Mouse (Mus musculus): Measurements from ENCODE around the gene Fndc11. TPM values are rescaled to one million over a fixed set of nuclear protein-coding genes. Genes with fewer than 3 reads are reported as not detected.

Fndc11 gene
- total and polyA plus RNA-seq, 3 experiments, result 0.59 TPM; not detected in 2

GRCm38 (mm10) chr2:181234680-181235079, 14.9 kb downstream of the Fndc11 start:
- Histone ChIP-seq H3K4me1 (ENCODE audit: control insufficient read depth in 1 of 2, insufficient read depth in 2 of 2) (peaks cover 16 to 25% of the 10 kb centered on the region in 2 experiments), H3K9me3 (replicated peaks; ENCODE audit: low read length) (no peaks in the 10 kb centered on the region), H3K9ac (ENCODE audit: insufficient read depth, low read depth) (no peak overlapping the region), H3K4me2 (ENCODE audit: insufficient read depth, low read depth, poor library complexity, severe bottlenecking) (no peak overlapping the region), H3K27me3 (replicated peaks) (no peaks in the 10 kb centered on the region), H3K4me3 (replicated peaks in 1 of 3; ENCODE audit: low read depth in 2 of 3, low read length in 2 of 3, poor library complexity in 1 of 3) (no peak overlapping the region), H3K27ac (ENCODE audit: insufficient read depth, low read depth) (no peak overlapping the region), H3K79me2 (replicated peaks; ENCODE audit: control insufficient read depth, extremely low read depth, insufficient read depth, poor library complexity, severe bottlenecking) (no peaks in the 10 kb centered on the region), H3K36me3 (replicated peaks in 1 of 2; ENCODE audit: control insufficient read depth in 1 of 2, insufficient read depth in 1 of 2, low read length in 1 of 2) (peaks cover 88 to 97% of the 10 kb centered on the region in 2 experiments)
- dilution Hi-C loops (cut with MboI; ENCODE audit: extremely low pct_ligation_motif_present, extremely low pct_unique_long_range_greater_than_20kb, low sequenced_read_pairs) (no loop called here), in situ Hi-C loops (cut with MboI; ENCODE audit: low pct_ligation_motif_present, low pct_unique_long_range_greater_than_20kb, low sequenced_read_pairs) (loop anchor here (5.0 kb wide), 1 partner anchor 37 kb away; no protein-coding TSS in a partner anchor)
- no peak for TF ChIP-seq CHD2 (IDR thresholded peaks at IDR 0.05; ENCODE audit: low read length)
- no peak for TF ChIP-seq RCOR1 (conservative IDR thresholded peaks at IDR 0.05; ENCODE audit: low read depth, low read length)
- no peak for TF ChIP-seq USF1 (IDR thresholded peaks at IDR 0.05; ENCODE audit: low read depth, low read length)
- no peak for TF ChIP-seq NELFE (IDR thresholded peaks at IDR 0.05; ENCODE audit: low read depth, low read length)
- TF ChIP-seq PAX5 (IDR thresholded peaks at IDR 0.05; ENCODE audit: low read length), result no peak
- no peak for TF ChIP-seq SMC3 (IDR thresholded peaks at IDR 0.05; ENCODE audit: low read depth, low read length)
- TF ChIP-seq TBP (conservative IDR thresholded peaks at IDR 0.05; ENCODE audit: low read depth, low read length), result no peak
- TF ChIP-seq BHLHE40 (IDR thresholded peaks at IDR 0.05; ENCODE audit: low read depth, low read length), result no peak
- no peak for TF ChIP-seq CTCF (conservative IDR thresholded peaks at IDR 0.05 in 1 of 2, IDR thresholded peaks at IDR 0.05 in 1 of 2; ENCODE audit: low read depth in 2 of 2, low read length in 2 of 2)
- TF ChIP-seq MXI1 (IDR thresholded peaks at IDR 0.05; ENCODE audit: low read depth, low read length), result no peak
- TF ChIP-seq E2F4 (IDR thresholded peaks at IDR 0.05; ENCODE audit: insufficient replicate concordance, low read depth, low read length), result no peak
- TF ChIP-seq ETS1 (conservative IDR thresholded peaks at IDR 0.05; ENCODE audit: low read depth, low read length), result no peak
- TF ChIP-seq JUND (conservative IDR thresholded peaks at IDR 0.05; ENCODE audit: low read depth, low read length), result no peak
- TF ChIP-seq UBTF (IDR thresholded peaks at IDR 0.05; ENCODE audit: low read depth, low read length), result no peak
- TF ChIP-seq EP300 (IDR thresholded peaks at IDR 0.05; ENCODE audit: low read length), result no peak
- no peak for DNase-seq (ENCODE audit: extremely low read depth)

GRCm38 (mm10) chr2:181235681-181236566, 16.1 kb downstream of the Fndc11 start:
- no peak for TF ChIP-seq HCFC1 (IDR thresholded peaks at IDR 0.05; ENCODE audit: low read depth, low read length)
- no peak for TF ChIP-seq EP300 (IDR thresholded peaks at IDR 0.05; ENCODE audit: low read length)
- TF ChIP-seq MEF2A (IDR thresholded peaks at IDR 0.05; ENCODE audit: borderline replicate concordance, low read depth, low read length), result no peak
- no peak for TF ChIP-seq NELFE (IDR thresholded peaks at IDR 0.05; ENCODE audit: low read depth, low read length)
- TF ChIP-seq RAD21 (IDR thresholded peaks at IDR 0.05; ENCODE audit: low read depth, low read length), result peak; percentile 11
- no peak for TF ChIP-seq ZMIZ1 (IDR thresholded peaks at IDR 0.05; ENCODE audit: low read depth, low read length)
- peak; percentile 41 for TF ChIP-seq SMC3 (IDR thresholded peaks at IDR 0.05; ENCODE audit: low read depth, low read length)
- no peak for TF ChIP-seq USF2 (conservative IDR thresholded peaks at IDR 0.05; ENCODE audit: low read depth, low read length)
- no peak for TF ChIP-seq JUND (conservative IDR thresholded peaks at IDR 0.05; ENCODE audit: low read depth, low read length)
- no peak for TF ChIP-seq USF1 (IDR thresholded peaks at IDR 0.05; ENCODE audit: low read depth, low read length)
- TF ChIP-seq ZKSCAN1 (IDR thresholded peaks at IDR 0.05; ENCODE audit: borderline replicate concordance, low read depth, low read length), result no peak
- TF ChIP-seq CTCF (conservative IDR thresholded peaks at IDR 0.05 in 1 of 2, IDR thresholded peaks at IDR 0.05 in 1 of 2; ENCODE audit: low read depth in 2 of 2, low read length in 2 of 2), result peak in 1 of 2 experiments; percentile 40; a peak in 2 of 4 replicates
- Histone ChIP-seq H3K9me3 (replicated peaks; ENCODE audit: low read length) (no peaks in the 10 kb centered on the region), H3K4me2 (ENCODE audit: insufficient read depth, low read depth, poor library complexity, severe bottlenecking) (no peak overlapping the region), H3K9ac (ENCODE audit: insufficient read depth, low read depth) (no peak overlapping the region), H3K4me3 (replicated peaks in 1 of 3; ENCODE audit: low read depth in 2 of 3, low read length in 2 of 3, poor library complexity in 1 of 3) (no peak overlapping the region), H3K27me3 (replicated peaks) (no peaks in the 10 kb centered on the region), H3K27ac (ENCODE audit: insufficient read depth, low read depth) (no peak overlapping the region), H3K4me1 (ENCODE audit: control insufficient read depth in 1 of 2, insufficient read depth in 2 of 2) (peaks cover 28 to 38% of the 10 kb centered on the region in 2 experiments), H3K36me3 (replicated peaks in 1 of 2; ENCODE audit: control insufficient read depth in 1 of 2, insufficient read depth in 1 of 2, low read length in 1 of 2) (peaks cover 85 to 97% of the 10 kb centered on the region in 2 experiments), H3K79me2 (replicated peaks; ENCODE audit: control insufficient read depth, extremely low read depth, insufficient read depth, poor library complexity, severe bottlenecking) (peaks cover 3% of the 10 kb centered on the region)
- in situ Hi-C loops (cut with MboI; ENCODE audit: low pct_ligation_motif_present, low pct_unique_long_range_greater_than_20kb, low sequenced_read_pairs) (no loop called here), dilution Hi-C loops (cut with MboI; ENCODE audit: extremely low pct_ligation_motif_present, extremely low pct_unique_long_range_greater_than_20kb, low sequenced_read_pairs) (no loop called here)
- no peak for DNase-seq (ENCODE audit: extremely low read depth)
